Mouse (Mus musculus): ENCODE data around the gene Il1f5.

Gene Il1f5

DNA sequence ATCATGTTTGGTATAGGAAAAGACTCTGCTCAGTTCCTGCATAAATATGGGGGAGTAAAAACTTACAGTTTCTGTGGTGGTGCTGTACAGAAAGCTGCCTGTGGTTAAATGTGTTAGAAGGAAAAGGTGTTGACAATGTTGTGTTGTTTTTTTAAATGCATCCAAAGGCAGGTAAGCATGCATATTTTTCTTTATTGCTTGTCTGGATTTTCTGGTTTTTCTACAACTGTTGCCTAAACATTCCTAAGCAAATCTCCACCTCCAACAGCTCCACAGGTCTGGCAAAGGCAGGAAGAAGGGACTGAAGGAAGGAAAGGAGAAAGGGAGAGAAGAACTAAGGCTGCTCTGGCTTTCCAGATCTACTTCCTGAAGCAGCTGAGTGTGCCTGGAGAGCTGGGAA lies at the start of gene Il1f5:
Gene Il1f5, plus strand, starts transcription at position 301 of the 400 bp plus-strand sequence.
- in situ Hi-C loops (cut with MboI; ENCODE audit: low pct_unique_long_range_greater_than_20kb in 1 of 2, low sequenced_read_pairs in 2 of 2, unreplicated experiment in 1 of 2) = no loop called here

DNA sequence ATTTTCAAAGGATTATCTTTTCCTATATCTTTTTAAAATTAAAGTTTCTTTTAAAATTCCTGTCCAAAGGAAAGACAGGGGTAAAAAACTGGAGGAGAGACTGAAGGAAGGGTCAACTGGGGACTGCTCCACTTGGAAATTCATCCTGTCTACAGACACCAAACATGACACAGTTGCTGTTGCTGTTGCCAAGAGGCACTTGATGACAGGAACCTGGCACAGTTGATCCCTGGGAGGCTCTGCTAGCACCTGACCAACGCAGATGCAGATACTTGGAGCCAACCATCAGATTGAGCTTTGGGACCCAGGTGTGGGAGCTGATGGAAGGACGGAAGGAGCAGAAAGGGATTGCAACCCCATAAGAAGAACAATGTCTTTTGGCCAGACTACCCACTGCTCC lies 49.6 kb upstream of the Il1f5 start:
- in situ Hi-C loops (cut with MboI; ENCODE audit: low pct_unique_long_range_greater_than_20kb in 1 of 2, low sequenced_read_pairs in 2 of 2, unreplicated experiment in 1 of 2) = no loop called here

DNA sequence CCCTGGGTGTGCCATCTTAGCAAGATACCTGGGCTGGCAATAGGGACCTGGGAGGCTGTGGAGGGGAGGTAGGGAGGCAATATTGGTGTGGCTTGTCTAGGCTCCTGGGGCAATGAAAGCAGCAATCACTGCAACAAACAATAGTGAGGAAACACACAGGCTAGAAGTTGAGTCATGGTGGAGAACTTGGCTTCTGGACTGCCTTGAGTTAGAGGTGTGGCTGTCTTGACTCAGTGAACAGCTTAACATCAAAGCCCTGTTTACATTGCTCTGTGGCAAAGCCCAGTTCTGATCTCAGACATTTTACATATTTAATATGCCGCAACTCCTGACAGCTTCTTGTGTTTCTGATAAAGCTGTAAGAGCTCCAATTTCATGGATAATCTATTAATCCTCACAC lies 9.3 kb upstream of the Il1f5 start:
- in situ Hi-C loops (cut with MboI; ENCODE audit: low pct_unique_long_range_greater_than_20kb in 1 of 2, low sequenced_read_pairs in 2 of 2, unreplicated experiment in 1 of 2) = no loop called here

DNA sequence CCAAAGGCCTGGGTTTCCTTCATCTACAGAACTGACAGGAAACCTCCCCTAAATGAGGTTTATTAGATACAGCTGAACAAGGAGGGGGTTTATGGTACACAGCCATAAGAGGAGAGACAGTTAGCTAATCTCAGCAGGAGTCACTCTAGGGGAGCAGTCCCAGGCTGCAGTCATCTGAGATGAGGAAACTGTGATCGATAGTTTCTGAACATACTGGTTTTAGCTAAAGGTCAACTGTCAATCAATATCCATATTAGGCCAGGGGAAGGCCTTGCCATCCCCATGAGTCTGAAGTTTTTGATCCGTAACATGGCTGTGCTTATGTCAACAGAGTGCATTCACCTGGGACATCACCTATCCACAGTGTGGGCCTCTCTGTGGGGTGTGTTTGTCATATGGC lies 3.1 kb upstream of the Il1f5 start:
- in situ Hi-C loops (cut with MboI; ENCODE audit: low pct_unique_long_range_greater_than_20kb in 1 of 2, low sequenced_read_pairs in 2 of 2, unreplicated experiment in 1 of 2) = no loop called here

DNA sequence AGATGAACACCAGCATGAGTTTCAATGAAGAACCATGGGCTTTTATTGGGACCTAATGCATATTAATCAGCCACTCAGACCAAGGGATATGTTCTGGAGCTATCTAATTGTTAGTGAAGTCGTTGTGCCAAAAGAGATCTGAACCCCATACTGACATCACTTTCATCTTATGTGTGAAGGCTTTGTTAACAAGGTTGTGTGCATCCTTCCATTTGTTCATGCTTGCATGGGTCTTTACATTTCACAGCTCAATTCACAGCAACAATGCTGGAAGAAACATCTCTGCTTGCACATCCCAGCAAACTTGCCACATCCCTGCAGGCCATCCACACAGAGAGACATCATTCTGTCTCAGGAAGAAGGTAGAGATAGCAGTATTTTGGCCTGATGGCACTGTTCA lies 1.6 kb upstream of the Il1f5 start:
- in situ Hi-C loops (cut with MboI; ENCODE audit: low pct_unique_long_range_greater_than_20kb in 1 of 2, low sequenced_read_pairs in 2 of 2, unreplicated experiment in 1 of 2) = no loop called here

DNA sequence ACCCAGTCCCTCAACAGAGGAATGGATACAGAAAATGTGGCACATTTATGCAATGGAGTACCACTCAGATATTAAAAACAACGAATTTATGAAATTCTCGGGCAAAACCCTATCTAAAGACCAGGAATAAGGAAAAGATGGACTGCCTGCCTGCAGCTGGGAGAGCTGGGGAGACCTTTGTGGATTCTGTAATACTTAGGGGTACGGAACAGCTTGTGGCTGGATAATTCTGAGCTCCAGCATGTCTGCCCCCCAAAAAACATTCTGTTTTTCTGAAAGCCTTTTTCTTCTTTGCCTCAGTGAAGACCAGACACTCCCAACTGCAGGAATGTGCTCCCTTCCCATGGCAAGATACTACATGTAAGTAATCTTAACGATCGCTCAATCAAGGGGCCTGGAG lies 14.1 kb downstream of the Il1f5 start, which contains the start of gene Il1f10:
Gene Il1f10, plus strand, starts transcription at position 301 of the 400 bp plus-strand sequence.
- in situ Hi-C loops (cut with MboI; ENCODE audit: low pct_unique_long_range_greater_than_20kb in 1 of 2, low sequenced_read_pairs in 2 of 2, unreplicated experiment in 1 of 2) = loop anchor here in 1 of 2 experiments (10.0 kb wide), 1 partner anchor 114 kb away; no protein-coding TSS in a partner anchor

DNA sequence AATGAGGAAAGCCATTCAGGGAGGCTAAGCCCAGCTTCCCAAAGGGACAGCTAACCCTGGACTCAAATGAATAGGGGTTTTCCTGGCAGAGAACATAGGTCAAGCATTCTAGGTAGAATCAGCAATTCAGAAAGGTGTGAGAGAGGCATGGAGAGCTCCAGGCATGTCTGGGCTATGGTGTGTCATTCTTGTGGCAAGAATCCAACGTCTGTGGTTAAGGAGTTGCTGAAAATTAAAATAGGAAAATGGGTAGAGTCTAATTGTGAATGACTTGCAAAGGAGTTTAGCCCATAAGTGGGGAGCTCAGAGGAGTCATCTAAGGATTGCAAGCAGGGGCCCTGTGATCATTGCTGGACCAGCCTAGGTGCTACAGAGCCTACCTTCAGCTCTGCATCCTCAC lies 17.9 kb downstream of the Il1f5 start:
- in situ Hi-C loops (cut with MboI; ENCODE audit: low pct_unique_long_range_greater_than_20kb in 1 of 2, low sequenced_read_pairs in 2 of 2, unreplicated experiment in 1 of 2) = loop anchor here in 1 of 2 experiments (10.0 kb wide), 1 partner anchor 110 kb away; no protein-coding TSS in a partner anchor

DNA sequence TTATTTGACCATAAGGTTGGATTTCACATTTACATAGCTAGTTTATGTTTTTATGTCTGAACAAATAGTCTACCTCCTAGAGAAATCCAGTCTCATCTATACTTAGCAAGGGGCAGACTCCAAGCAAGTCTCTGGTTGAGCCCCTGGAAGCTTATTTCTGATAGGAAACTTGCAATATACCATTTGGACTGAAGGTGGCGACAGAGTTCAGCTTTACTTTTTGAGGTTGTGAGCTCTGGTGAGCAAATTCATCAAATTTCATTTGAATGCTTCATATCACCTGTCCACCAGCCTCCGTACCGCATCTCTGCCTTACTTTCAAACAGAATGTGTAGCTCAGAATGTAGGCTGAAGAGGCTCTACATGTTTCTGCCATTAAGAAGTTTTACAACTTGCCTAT lies 20.1 kb downstream of the Il1f5 start:
- in situ Hi-C loops (cut with MboI; ENCODE audit: low pct_unique_long_range_greater_than_20kb in 1 of 2, low sequenced_read_pairs in 2 of 2, unreplicated experiment in 1 of 2) = loop anchor here in 1 of 2 experiments (10.0 kb wide), 1 partner anchor 108 kb away; no protein-coding TSS in a partner anchor

DNA sequence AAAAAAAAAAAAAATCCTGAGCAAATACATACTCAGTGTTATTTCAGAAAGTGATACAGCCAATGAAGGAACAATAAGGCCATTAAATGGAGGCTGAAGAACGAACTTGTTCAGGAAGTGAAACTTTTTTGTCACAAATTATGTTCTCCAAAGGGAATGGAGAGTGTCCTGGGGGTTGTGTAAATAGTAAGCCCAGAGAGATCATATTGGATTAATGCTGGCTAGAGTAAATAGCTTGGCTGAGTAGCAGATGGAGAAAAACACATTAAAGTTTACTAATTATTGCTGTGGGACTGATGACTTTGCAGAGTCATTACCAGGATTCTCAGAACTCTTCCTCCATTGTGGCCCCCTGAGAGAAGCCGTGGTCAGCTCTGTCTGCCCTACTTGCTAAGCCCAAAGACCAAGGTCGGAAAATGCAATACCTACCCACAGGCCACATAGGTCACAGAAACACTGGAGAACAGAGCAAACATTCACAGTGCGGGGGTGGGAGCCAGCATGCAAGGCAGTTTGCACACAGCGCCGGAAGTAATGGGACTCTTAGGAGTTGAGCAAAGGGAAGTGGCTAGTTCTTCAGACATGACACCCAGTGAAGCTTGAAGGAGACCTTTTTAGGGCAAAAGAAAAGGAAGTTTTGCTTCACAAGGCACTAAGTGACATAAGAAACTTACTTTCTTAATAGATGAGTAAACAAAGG lies 34.7 kb downstream of the Il1f5 start:
- in situ Hi-C loops (cut with MboI; ENCODE audit: low pct_unique_long_range_greater_than_20kb in 1 of 2, low sequenced_read_pairs in 2 of 2, unreplicated experiment in 1 of 2) = no loop called here

DNA sequence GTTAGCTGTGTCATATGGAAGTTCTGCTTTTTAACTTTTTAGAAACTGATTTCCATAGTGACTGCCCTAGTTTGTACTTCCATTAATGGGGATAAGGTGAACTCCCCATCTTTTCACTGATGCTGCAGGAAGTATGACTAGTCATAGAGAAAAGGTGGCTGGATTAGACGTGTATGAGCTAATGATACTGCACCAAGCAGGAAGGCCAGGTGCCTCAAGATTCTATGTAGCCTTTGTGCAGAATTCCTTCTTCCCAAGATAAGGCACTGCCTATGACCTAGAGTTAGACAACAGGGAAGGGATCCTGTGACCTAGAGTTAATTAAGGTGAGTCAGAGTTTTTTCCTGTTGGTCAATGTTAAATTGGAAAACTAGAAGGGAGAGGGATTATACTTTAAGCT lies 40.2 kb downstream of the Il1f5 start:
- in situ Hi-C loops (cut with MboI; ENCODE audit: low pct_unique_long_range_greater_than_20kb in 1 of 2, low sequenced_read_pairs in 2 of 2, unreplicated experiment in 1 of 2) = no loop called here

DNA sequence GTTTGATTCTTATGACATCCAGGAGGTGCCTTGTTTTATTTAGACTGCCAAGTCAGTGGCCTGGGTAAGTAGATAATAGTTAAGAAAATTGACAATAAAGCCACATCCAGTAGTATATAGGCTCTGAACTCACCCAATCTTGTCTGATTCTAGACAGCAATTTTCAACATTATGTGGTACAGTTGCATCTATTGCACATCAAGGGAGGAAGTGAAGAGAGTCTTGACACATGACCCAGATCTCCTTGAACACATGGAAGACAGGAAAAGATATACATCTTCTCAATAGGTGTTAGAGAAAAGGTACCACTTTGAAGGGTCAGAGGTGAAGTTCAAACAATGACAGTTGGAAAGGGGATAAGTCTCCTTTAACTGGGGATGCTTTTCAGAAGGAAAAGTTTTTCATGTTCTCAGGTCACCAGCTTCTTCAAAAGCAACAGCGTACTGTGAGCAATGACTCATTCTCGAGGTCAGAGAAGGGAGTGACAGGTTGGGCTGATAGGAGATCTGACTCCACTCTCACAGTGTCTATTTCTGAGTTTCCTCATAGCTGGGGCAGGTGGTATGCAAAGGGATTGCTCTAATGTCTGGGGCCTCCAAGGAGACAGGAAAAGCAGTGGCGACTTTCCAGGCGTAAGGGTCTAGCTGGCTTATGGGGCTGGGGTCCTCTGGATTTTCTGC lies 41.3 kb downstream of the Il1f5 start:
- in situ Hi-C loops (cut with MboI; ENCODE audit: low pct_unique_long_range_greater_than_20kb in 1 of 2, low sequenced_read_pairs in 2 of 2, unreplicated experiment in 1 of 2) = no loop called here

Data from mouse embryonic stem cell (cell line).